Mouse (Mus musculus): ENCODE data around the gene Cops8. TPM values are rescaled to one million over a fixed set of nuclear protein-coding genes. Genes with fewer than 3 reads are reported as not detected.

The Cops8 gene
- polyA plus RNA-seq (2012; fragmentation: generic; extraction: Trizol): 10 to 100 TPM; 25.1 to 50.1 TPM

DNA sequence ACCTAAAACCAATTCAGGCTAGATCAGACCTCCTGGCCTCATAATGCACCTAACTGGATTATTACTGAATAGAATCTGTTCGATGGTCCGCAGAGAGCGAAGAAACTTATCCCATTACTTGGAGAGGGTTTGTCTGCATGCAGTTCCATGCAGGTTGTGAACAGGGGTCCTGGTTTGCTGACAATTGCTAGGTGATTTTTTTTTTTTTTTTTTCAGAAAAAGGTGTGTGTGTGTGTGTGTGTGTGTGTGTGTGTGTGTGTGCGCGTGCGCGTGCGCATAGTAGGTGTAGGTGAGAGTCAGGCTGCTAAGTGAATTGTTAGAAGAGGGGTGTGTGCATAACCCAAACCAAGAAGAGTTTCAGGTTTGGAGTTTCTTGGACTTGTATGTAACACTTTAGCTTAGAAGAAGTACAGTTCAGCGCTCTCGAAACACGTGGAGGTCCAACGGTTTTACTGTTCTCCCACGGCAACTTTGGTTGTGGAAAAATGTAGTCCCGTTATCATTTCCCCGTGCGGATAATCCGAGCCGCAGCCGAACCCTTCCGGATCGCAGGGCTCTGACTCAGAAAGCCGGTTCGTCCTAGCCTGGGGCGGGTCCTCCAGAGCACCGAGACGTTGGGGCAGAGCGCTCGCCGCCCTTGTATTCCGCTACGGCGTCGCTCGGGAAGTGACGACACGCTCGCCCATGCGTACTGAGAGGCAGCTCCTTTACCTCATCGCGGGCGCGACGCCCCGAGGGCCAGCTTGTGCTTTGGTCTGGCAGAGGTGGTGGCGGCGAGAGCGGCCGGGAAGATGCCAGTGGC lies at the start of gene Cops8:
Gene Cops8 (plus strand): TSS at position 223 of the 802 bp plus-strand sequence.

Other genes with a start within 250 kb of the Cops8 start
- gene Col6a3, start 241.0 kb downstream of the Cops8 start, polyA plus RNA-seq (2012; fragmentation: generic; extraction: Trizol): 100 to 1,000 TPM in 1 of 2 experiments, 10 to 100 TPM in 1; 15.5 to 212 TPM